Mouse (Mus musculus) kidney, embryonic 14.5 days (tissue): Measurements from ENCODE around the gene Ttc33. TPM values are rescaled to one million over a fixed set of nuclear protein-coding genes. Genes with fewer than 3 reads are reported as not detected.

Source experiments
- ATAC-seq: fragments of 200-750 bp; cut with Nextera tagmentation; 2 replicates; pipeline ENCODE4 v1.8.0; 2017; ENCODE audit warnings: moderate number of reproducible peaks, mild to moderate bottlenecking, moderate TSS enrichment, moderate library complexity; ENCODE audit not compliant: low FRiP score, low TSS enrichment
- H3K27ac ChIP-seq: fragments of 300-500 bp; sonication (generic); 2 replicates; pipeline ENCODE4 v1.5.1; 2014; ENCODE audit warnings: low read depth, mild to moderate bottlenecking, low read length, moderate library complexity, mixed read lengths
- H3K27me3 ChIP-seq: fragments of 300-500 bp; sonication (generic); 2 replicates; pipeline ENCODE4 v1.6.1; 2014; ENCODE audit warnings: mild to moderate bottlenecking, low read length; ENCODE audit not compliant: control insufficient read depth, insufficient read depth
- H3K36me3 ChIP-seq: fragments of 300-500 bp; sonication (generic); 2 replicates; pipeline ENCODE4 v1.6.1; 2014; ENCODE audit warnings: low read length, mixed read lengths; ENCODE audit not compliant: control insufficient read depth, insufficient read depth
- H3K4me1 ChIP-seq: fragments of 300-500 bp; sonication (generic); 2 replicates; pipeline ENCODE4 v1.6.1; 2014; ENCODE audit warnings: low read length, mixed read lengths; ENCODE audit not compliant: control insufficient read depth, insufficient read depth
- H3K4me2 ChIP-seq: fragments of 300-500 bp; sonication (generic); replicated peaks from 2 replicates; pipeline ENCODE4 v1.6.1; 2014; ENCODE audit warnings: low read depth, mild to moderate bottlenecking, low read length
- H3K4me3 ChIP-seq: fragments of 300-500 bp; sonication (generic); 2 replicates; pipeline ENCODE4 v1.5.1; 2014; ENCODE audit warnings: mild to moderate bottlenecking, low read length
- H3K9ac ChIP-seq: fragments of 300-500 bp; sonication (generic); 2 replicates; pipeline ENCODE4 v1.6.1; 2014; ENCODE audit warnings: low read depth, mild to moderate bottlenecking, low read length, moderate library complexity
- H3K9me3 ChIP-seq: fragments of 300-500 bp; sonication (generic); 2 replicates; pipeline ENCODE4 v1.6.1; 2016; ENCODE audit warnings: low read length; ENCODE audit not compliant: control insufficient read depth
- WGBS: fragments of 180-500 bp; shearing (Covaris S2); extraction: QIAGEN DNeasy Blood & Tissue Kit; methylation state at CpG from one replicate; pipeline ENCODE4 v1.1.7; 2014; 5-methylcytosine and 5-hydroxymethylcytosine counted together
- polyA plus RNA-seq: library from polyadenylated mRNA; unstranded; fragments of >200 nt; fragmentation: Nextera tagmentation; extraction: Ambion mirVana; gene quantifications from 2 replicates; pipeline ENCODE4 v1.2.1, GENCODE M21; 2014

Ttc33 gene
- polyA plus RNA-seq, result 49.8 and 50.3 TPM in 2 replicates

DNA sequence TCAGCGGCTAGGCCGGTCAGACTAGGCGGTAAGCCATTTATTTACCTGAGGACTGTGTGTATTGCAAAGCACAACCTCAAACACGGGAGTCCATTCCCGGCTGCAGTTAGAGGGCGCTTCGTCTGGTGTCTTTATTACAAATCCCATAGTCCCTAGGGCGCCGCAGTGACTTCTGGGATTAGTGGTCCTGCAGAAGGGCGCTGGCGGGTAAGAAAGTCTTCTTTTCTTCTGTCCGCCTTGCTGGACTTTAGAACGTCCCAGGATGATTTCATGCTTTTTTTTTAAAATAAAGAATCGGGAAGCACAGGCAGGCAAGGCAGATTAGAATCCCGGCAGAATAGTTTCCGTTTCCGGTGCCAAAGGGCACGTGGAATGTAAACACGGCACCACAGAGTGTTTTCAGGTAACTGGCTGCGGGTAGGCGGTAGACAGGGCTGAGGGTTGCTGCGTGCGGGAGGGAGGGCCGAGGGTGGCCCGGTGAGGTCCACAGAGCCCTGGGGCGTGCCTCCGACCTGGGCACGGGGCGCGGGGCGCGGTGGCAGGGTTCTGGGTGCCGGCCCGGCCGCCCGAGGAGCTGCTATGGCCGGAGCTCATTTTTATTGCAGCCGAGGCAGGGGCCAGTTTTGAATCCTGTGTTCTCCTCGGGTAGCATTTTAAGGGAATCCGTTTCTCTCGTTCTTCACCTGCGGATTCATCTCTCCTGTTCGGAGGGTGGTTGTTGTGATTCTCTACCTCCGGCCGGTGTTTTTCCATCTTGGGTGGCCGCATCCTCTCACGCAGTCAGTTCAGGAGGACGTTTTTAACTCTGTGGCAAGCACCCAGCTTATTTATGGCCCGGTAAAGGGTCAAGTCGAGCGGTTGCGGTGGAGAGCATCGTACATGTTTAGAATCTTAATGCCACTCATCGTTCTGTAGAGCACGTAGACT, at the start of gene Ttc33:
TSS of gene Ttc33 (plus strand) at position 160 of the 927 bp plus-strand sequence.
- Histone ChIP-seq H3K4me1 (peaks cover 11% of the 10 kb centered on the region; the same call in 1 of the 2 replicates), H3K9me3 (no peaks in the 10 kb centered on the region), H3K36me3 (peaks cover 6% of the 10 kb centered on the region; the same call in 1 of the 2 replicates), H3K4me2 (peak within 1 kb of the TSS; percentile 84), H3K9ac (peak within 1 kb of the TSS; percentile 81), H3K27ac (peak within 1 kb of the TSS; percentile 86), H3K4me3 (peak within 1 kb of the TSS; percentile 96), H3K27me3 (no peaks in the 10 kb centered on the region)
- peak; percentile 86 for ATAC-seq
- under 1% methylated on average over 54 of the region's 55 CpGs for WGBS

GRCm38 (mm10) chr15:5138021-5138856, 47.1 kb upstream of the Ttc33 start:
- no peaks in the 10 kb centered on the region for H3K9me3 ChIP-seq
- no peaks in the 10 kb centered on the region for H3K36me3 ChIP-seq
- no peaks in the 10 kb centered on the region for H3K27me3 ChIP-seq
- no peak overlapping the region for H3K4me2 ChIP-seq
- no peak overlapping the region for H3K27ac ChIP-seq
- 80% methylated on average over 9 of the region's 9 CpGs for WGBS
- H3K4me3 ChIP-seq, result no peak overlapping the region
- no peak; the same call in 1 of the 2 replicates for ATAC-seq
- no peak overlapping the region for H3K9ac ChIP-seq
- H3K4me1 ChIP-seq, result no peaks in the 10 kb centered on the region

DNA sequence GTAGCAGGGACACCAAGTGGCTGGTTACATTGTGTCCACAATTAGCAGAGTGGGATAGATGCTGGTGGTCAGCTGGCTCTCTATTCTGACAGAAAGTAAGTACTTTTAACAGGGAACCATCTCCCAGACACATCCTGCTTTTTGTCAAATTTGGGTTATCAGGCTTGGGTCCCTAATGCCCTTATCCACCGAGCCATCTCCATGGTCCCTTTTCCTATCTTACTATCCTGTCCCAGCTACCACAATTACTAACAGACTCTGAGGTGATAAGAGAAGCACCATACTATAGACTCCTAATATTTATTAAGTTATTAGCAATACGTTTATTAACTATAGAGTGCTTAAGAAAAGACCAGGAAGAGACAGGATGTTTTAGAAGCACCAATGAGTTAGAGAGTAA, 46.0 kb upstream of the Ttc33 start:
- no peak overlapping the region for H3K27ac ChIP-seq
- 88% methylated on average over 2 of the region's 2 CpGs for WGBS
- ATAC-seq, result no peak
- no peak overlapping the region for H3K4me3 ChIP-seq
- no peaks in the 10 kb centered on the region for H3K27me3 ChIP-seq
- H3K36me3 ChIP-seq, result no peaks in the 10 kb centered on the region
- H3K9ac ChIP-seq, result no peak overlapping the region
- no peak overlapping the region for H3K4me2 ChIP-seq
- H3K9me3 ChIP-seq, result no peaks in the 10 kb centered on the region
- no peaks in the 10 kb centered on the region for H3K4me1 ChIP-seq

GRCm38 (mm10) chr15:5139863-5140262, 45.5 kb upstream of the Ttc33 start:
- Histone ChIP-seq H3K9ac (no peak overlapping the region), H3K27ac (no peak overlapping the region), H3K4me1 (peaks cover 5% of the 10 kb centered on the region), H3K4me2 (no peak overlapping the region), H3K27me3 (no peaks in the 10 kb centered on the region), H3K4me3 (no peak overlapping the region), H3K36me3 (no peaks in the 10 kb centered on the region), H3K9me3 (no peaks in the 10 kb centered on the region)
- 87% methylated on average over 7 of the region's 7 CpGs for WGBS
- ATAC-seq, result no peak

DNA sequence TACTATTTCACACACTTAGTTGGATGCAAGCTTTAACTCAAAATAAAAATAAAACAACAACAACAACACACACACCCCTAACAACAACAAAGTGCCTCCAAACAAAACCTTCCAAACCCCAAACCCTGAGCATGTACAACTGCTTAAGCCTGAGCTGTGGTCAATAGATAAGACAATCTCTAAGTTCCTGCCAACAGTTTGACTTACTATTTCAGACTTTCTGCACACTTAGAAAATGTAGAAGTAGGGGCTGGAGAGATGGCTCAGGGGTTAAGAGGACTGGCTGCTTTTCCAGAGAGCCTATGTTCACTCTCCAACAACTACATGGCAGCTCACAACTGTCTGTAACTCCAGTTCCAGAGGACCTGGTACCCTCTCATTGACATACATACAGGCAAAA, 45.0 kb upstream of the Ttc33 start:
- no peaks in the 10 kb centered on the region for H3K36me3 ChIP-seq
- no peak overlapping the region for H3K27ac ChIP-seq
- H3K9ac ChIP-seq, result no peak overlapping the region
- no peaks in the 10 kb centered on the region for H3K27me3 ChIP-seq
- no peak overlapping the region for H3K4me2 ChIP-seq
- H3K9me3 ChIP-seq, result no peaks in the 10 kb centered on the region
- no peak overlapping the region for H3K4me3 ChIP-seq
- peaks cover 10% of the 10 kb centered on the region for H3K4me1 ChIP-seq
- no peak for ATAC-seq

GRCm38 (mm10) chr15:5142047-5142446, 43.3 kb upstream of the Ttc33 start:
- Histone ChIP-seq H3K4me2 (no peak overlapping the region), H3K4me1 (peaks cover 13% of the 10 kb centered on the region), H3K4me3 (no peak overlapping the region), H3K9ac (no peak overlapping the region), H3K27ac (no peak overlapping the region), H3K27me3 (no peaks in the 10 kb centered on the region), H3K36me3 (no peaks in the 10 kb centered on the region), H3K9me3 (no peaks in the 10 kb centered on the region)
- WGBS, result 62% methylated on average over 5 of the region's 5 CpGs
- ATAC-seq, result no peak

DNA sequence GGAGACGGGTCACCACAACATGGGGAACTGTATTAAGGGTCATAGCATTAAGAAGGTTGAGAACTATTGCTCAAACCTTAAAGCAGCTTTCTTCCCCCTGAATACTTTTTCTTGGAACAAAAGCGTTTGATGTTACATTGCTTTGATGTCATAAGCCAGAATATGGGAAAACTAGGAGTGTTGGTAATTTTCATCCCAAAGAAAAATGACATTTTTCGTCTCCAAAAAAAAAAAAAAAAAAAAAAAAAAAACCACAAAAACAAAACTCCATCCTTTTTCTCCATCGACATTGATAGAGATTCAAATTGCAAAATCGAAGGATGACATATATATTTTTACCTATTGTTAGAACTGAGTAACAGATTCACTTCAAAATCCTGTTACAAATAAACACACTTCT, 42.6 kb upstream of the Ttc33 start:
- no peak overlapping the region for H3K4me3 ChIP-seq
- no peaks in the 10 kb centered on the region for H3K9me3 ChIP-seq
- no peak overlapping the region for H3K27ac ChIP-seq
- H3K4me1 ChIP-seq, result peaks cover 13% of the 10 kb centered on the region
- H3K9ac ChIP-seq, result no peak overlapping the region
- H3K4me2 ChIP-seq, result peak overlapping the region; percentile 75
- 77% methylated on average over 5 of the region's 5 CpGs for WGBS
- no peak for ATAC-seq
- no peaks in the 10 kb centered on the region for H3K36me3 ChIP-seq
- no peaks in the 10 kb centered on the region for H3K27me3 ChIP-seq

DNA sequence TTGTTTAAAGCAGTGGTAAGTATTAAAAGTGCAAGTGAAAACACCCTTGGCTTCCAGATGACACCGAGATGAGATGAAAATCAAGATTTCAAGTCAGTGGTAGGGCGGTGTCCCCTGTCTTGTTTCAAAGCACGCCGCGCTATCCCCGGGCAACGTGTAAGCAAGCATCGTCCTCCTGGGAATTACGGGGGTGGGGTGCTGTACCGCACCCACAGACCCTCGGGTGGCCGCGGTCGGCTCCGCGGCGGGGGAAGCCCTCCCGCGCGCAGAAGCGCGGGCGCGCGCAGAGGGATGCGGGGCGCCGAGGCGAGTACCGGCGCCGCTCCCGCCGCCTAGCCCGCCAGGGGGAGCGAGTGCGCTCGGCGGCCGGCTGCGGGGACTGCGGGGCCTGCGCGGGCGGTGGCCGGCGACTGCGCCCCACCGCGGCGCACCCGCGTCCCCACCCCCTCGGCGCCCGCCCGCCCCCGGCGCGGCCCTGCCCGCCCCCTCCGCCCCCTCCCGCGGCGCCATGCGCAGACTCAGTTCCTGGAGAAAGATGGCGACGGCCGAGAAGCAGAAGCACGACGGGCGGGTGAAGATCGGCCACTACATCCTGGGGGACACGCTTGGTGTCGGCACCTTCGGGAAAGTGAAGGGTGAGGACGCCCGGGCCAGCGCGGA, 41.8 kb upstream of the Ttc33 start, which contains the start of gene Prkaa1:
TSS of gene Prkaa1 (plus strand) at position 501 of the 660 bp plus-strand sequence.
- Histone ChIP-seq H3K9me3 (no peaks in the 10 kb centered on the region), H3K27me3 (no peaks in the 10 kb centered on the region), H3K4me3 (peak within 1 kb of the TSS; percentile 91), H3K9ac (peak within 1 kb of the TSS; percentile 88), H3K4me1 (peaks cover 15% of the 10 kb centered on the region), H3K27ac (peak within 1 kb of the TSS; percentile 87), H3K36me3 (no peaks in the 10 kb centered on the region), H3K4me2 (peak within 1 kb of the TSS; percentile 75)
- peak; percentile 92 for ATAC-seq
- WGBS, result under 1% methylated on average over 59 of the region's 80 CpGs
